Mouse (Mus musculus): ENCODE results near the gene Otulin.

The Otulin gene

GRCm38 (mm10) chr15:27579853-27580252 is 50.6 kb downstream of the Otulin start:
- no peak for DNase-seq (ENCODE audit: low spot score in 2 of 2)

GRCm38 (mm10) chr15:27578918-27579317 is 51.6 kb downstream of the Otulin start:
- DNase-seq (ENCODE audit: low spot score in 2 of 2): no peak

GRCm38 (mm10) chr15:27577915-27578780 is 52.3 kb downstream of the Otulin start:
- DNase-seq (ENCODE audit: low spot score in 2 of 2): no peak

- no peak for DNase-seq (ENCODE audit: low spot score in 2 of 2)
Measured at GRCm38 (mm10) chr15:27576886-27577285, 53.6 kb downstream of the Otulin start.

- no peak for DNase-seq (ENCODE audit: low spot score in 2 of 2)
Measured at GRCm38 (mm10) chr15:27575932-27576331, 54.6 kb downstream of the Otulin start.

- no peak for DNase-seq (ENCODE audit: low spot score in 2 of 2)
Measured at GRCm38 (mm10) chr15:27574992-27575781, 55.3 kb downstream of the Otulin start.

- DNase-seq (ENCODE audit: low spot score in 2 of 2): no peak
Measured at GRCm38 (mm10) chr15:27571179-27571578, 59.3 kb downstream of the Otulin start.

GRCm38 (mm10) chr15:27570385-27570784 is 60.1 kb downstream of the Otulin start:
- no peak for DNase-seq (ENCODE audit: low spot score in 2 of 2)

- DNase-seq (ENCODE audit: low spot score in 2 of 2): no peak
Measured at GRCm38 (mm10) chr15:27569924-27570323, 60.6 kb downstream of the Otulin start.

GRCm38 (mm10) chr15:27568371-27568770 is 62.1 kb downstream of the Otulin start:
- no peak for DNase-seq (ENCODE audit: low spot score in 2 of 2)

GRCm38 (mm10) chr15:27567356-27567755 is 63.1 kb downstream of the Otulin start:
- no peak for DNase-seq (ENCODE audit: low spot score in 2 of 2)

GRCm38 (mm10) chr15:27565626-27566185 is 64.8 kb downstream of the Otulin start:
- DNase-seq (ENCODE audit: low spot score in 2 of 2): no peak

GRCm38 (mm10) chr15:27564106-27565100 is 66.1 kb downstream of the Otulin start:
- DNase-seq (ENCODE audit: low spot score in 2 of 2): no peak

- no peak for DNase-seq (ENCODE audit: low spot score in 2 of 2)
Measured at GRCm38 (mm10) chr15:27560315-27560714, 70.2 kb downstream of the Otulin start.

- DNase-seq (ENCODE audit: low spot score in 2 of 2): no peak
Measured at GRCm38 (mm10) chr15:27558456-27559147, 71.9 kb downstream of the Otulin start.

- no peak for DNase-seq (ENCODE audit: low spot score in 2 of 2)
Measured at GRCm38 (mm10) chr15:27553554-27553953, 76.9 kb downstream of the Otulin start.

- no peak for DNase-seq (ENCODE audit: low spot score in 2 of 2)
Measured at GRCm38 (mm10) chr15:27552129-27552700, 78.3 kb downstream of the Otulin start.

- DNase-seq (ENCODE audit: low spot score in 2 of 2): no peak
Measured at GRCm38 (mm10) chr15:27551117-27552114, 79.1 kb downstream of the Otulin start.
